Mouse (Mus musculus) lung, adult 18-20 months (tissue): Measurements from ENCODE around the gene Chrnd.

Experiments
- DNase-seq, 2 experiments: peaks; one replicate each; pipeline ENCODE4 v3.0.0; 2022; ENCODE audit warnings: mixed read lengths in 2 of 2

The Chrnd gene

GRCm38 (mm10) chr1:87190429-87190828 is at the start of gene Chrnd:
TSS of gene Chrnd (plus strand) at chr1:87190607.
- no peak for DNase-seq

- DNase-seq = no peak
These were observed 48.9 kb upstream of the Chrnd start for GRCm38 (mm10) chr1:87141550-87141949.

GRCm38 (mm10) chr1:87142456-87142855 is 48.0 kb upstream of the Chrnd start:
- DNase-seq = no peak

GRCm38 (mm10) chr1:87143141-87143540 is 47.3 kb upstream of the Chrnd start:
- DNase-seq = no peak

GRCm38 (mm10) chr1:87149422-87149821 is 41.0 kb upstream of the Chrnd start:
- DNase-seq = no peak

GRCm38 (mm10) chr1:87151286-87151685 is 39.1 kb upstream of the Chrnd start:
- DNase-seq = no peak

- DNase-seq = no peak
These were observed 36.5 kb upstream of the Chrnd start for GRCm38 (mm10) chr1:87153776-87154500.

- no peak for DNase-seq
These were observed 35.8 kb upstream of the Chrnd start for GRCm38 (mm10) chr1:87154501-87155120.

- no peak for DNase-seq
These were observed 34.7 kb upstream of the Chrnd start for GRCm38 (mm10) chr1:87155531-87156198.

- DNase-seq = no peak
These were observed 34.2 kb upstream of the Chrnd start, which contains the start of gene Ecel1 for GRCm38 (mm10) chr1:87156199-87156587. TSS of gene Ecel1 (minus strand) at chr1:87156521.

GRCm38 (mm10) chr1:87159396-87159795 is 31.0 kb upstream of the Chrnd start:
- no peak for DNase-seq

- no peak for DNase-seq
These were observed 26.1 kb upstream of the Chrnd start for GRCm38 (mm10) chr1:87164164-87164795.

GRCm38 (mm10) chr1:87164796-87165184 is 25.6 kb upstream of the Chrnd start:
- DNase-seq = no peak

- DNase-seq = no peak
These were observed 19.9 kb upstream of the Chrnd start for GRCm38 (mm10) chr1:87170458-87170857.

- no peak for DNase-seq
These were observed 19.1 kb upstream of the Chrnd start for GRCm38 (mm10) chr1:87171312-87171711.

- no peak for DNase-seq
These were observed 18.1 kb upstream of the Chrnd start for GRCm38 (mm10) chr1:87172316-87172715.

- peak; percentile 52 to 55 for DNase-seq
These were observed 16.1 kb upstream of the Chrnd start for GRCm38 (mm10) chr1:87174006-87174955.

- peak in 1 of 2 experiments; percentile 17 for DNase-seq
These were observed 14.5 kb upstream of the Chrnd start for GRCm38 (mm10) chr1:87175852-87176292.

- no peak for DNase-seq
These were observed 9.5 kb upstream of the Chrnd start for GRCm38 (mm10) chr1:87180896-87181295.

GRCm38 (mm10) chr1:87183013-87183412 is 7.4 kb upstream of the Chrnd start, which contains the start of gene Prss56:
TSS of gene Prss56 (plus strand) at chr1:87183313.
- no peak for DNase-seq

- no peak for DNase-seq
These were observed 6.2 kb upstream of the Chrnd start for GRCm38 (mm10) chr1:87183998-87184750.
